Mouse (Mus musculus) Patski (cell line): ENCODE measurements around the gene St3gal6. TPM values are rescaled to one million over a fixed set of nuclear protein-coding genes. Genes with fewer than 3 reads are reported as not detected.
A peak's percentile ranks its signal among the peaks of the same experiment; 100 is the strongest.

ENCODE experiments used
- ATAC-seq: fragments of 100-300 bp; one replicate; pipeline ENCODE4 v1.8.0; 2021
- CTCF ChIA-PET: fragments of 350-600 bp; sonication (Branson Sonifier 250); formaldehyde crosslinking; loops from one replicate; lab custom pipeline; 2022; ENCODE audit warnings: inconsistent platforms; lab: Charles Lee
- POLR2A ChIA-PET: fragments of 350-600 bp; sonication (Branson Sonifier 250); formaldehyde crosslinking; loops from one replicate; lab custom pipeline; 2022; ENCODE audit warnings: antibody characterized with exemption, inconsistent platforms; lab: Charles Lee
- DNase-seq: peaks from one replicate; pipeline ENCODE4 v3.0.0-alpha.2; 2011; ENCODE audit warnings: low read depth, low spot score
- H3K27me3 ChIP-seq: fragments of 371-371 bp; one replicate; pipeline ENCODE4 v1.5.1; 2021
- CTCF ChIP-seq: fragments of 100-300 bp; IDR thresholded peaks from one replicate; pipeline ENCODE4 v1.5.1; 2021
- in situ Hi-C: fragments of 300-500 bp; cut with MboI; formaldehyde crosslinking; loops from 3 replicates; pipeline ENCODE4 v1.11.1; 2018; ENCODE audit warnings: low pct_unique_long_range_greater_than_20kb, mixed read lengths
- polyA plus RNA-seq: library from polyadenylated mRNA; unstranded; gene quantifications from one replicate; pipeline ENCODE4 v1.2.3, GENCODE M21; 2021

The St3gal6 gene
- polyA plus RNA-seq, 1 experiment from 2014 or later, result 4.5 TPM

- no peak for DNase-seq
- ChIA-PET POLR2A (no interaction called here), CTCF (interaction anchor here (1.1 kb wide), 1 partner anchor 23 kb away, joined by 4 read pairs; no protein-coding TSS in a partner anchor)
- TF ChIP-seq CTCF, result no peak
- in situ Hi-C loops, result no loop called here
- no peak for ATAC-seq
- no peaks in the 10 kb centered on the region for H3K27me3 ChIP-seq
Measured at GRCm38 (mm10) chr16:58504945-58505344, 19.1 kb downstream of the St3gal6 start.

GRCm38 (mm10) chr16:58502566-58502965, 21.5 kb downstream of the St3gal6 start:
- no peaks in the 10 kb centered on the region for H3K27me3 ChIP-seq
- no peak for TF ChIP-seq CTCF
- ATAC-seq (no peak), DNase-seq (no peak)
- in situ Hi-C loops, result no loop called here
- POLR2A ChIA-PET, result no interaction called here
- CTCF ChIA-PET, result interaction anchor here (1.1 to 1.4 kb wide), 3 partner anchors 9 to 48 kb away, joined by 3 to 4 read pairs (median 3); no protein-coding TSS in a partner anchor

- DNase-seq, result no peak
- no peaks in the 10 kb centered on the region for H3K27me3 ChIP-seq
- ATAC-seq, result no peak
- POLR2A ChIA-PET, result no interaction called here
- TF ChIP-seq CTCF, result no peak
- in situ Hi-C loops, result no loop called here
- CTCF ChIA-PET, result interaction anchor here (1.3 to 1.4 kb wide), 2 partner anchors 9 to 11 kb away, joined by 3 to 4 read pairs; no protein-coding TSS in a partner anchor
Measured at GRCm38 (mm10) chr16:58501760-58502301, 22.2 kb downstream of the St3gal6 start.

GRCm38 (mm10) chr16:58499650-58500049, 24.4 kb downstream of the St3gal6 start:
- ChIA-PET POLR2A (no interaction called here), CTCF (interaction anchor here (0.8 to 0.9 kb wide), 3 partner anchors 14 to 35 kb away, joined by 3 to 4 read pairs (median 3); no protein-coding TSS in a partner anchor)
- TF ChIP-seq CTCF, result no peak
- no peaks in the 10 kb centered on the region for H3K27me3 ChIP-seq
- no peak for ATAC-seq
- no peak for DNase-seq
- in situ Hi-C loops, result no loop called here

GRCm38 (mm10) chr16:58499172-58499584, 24.9 kb downstream of the St3gal6 start:
- peak; percentile 57 for ATAC-seq
- no peak for TF ChIP-seq CTCF
- in situ Hi-C loops, result no loop called here
- H3K27me3 ChIP-seq, result no peaks in the 10 kb centered on the region
- DNase-seq, result no peak
- POLR2A ChIA-PET, result interaction anchor here (0.6 kb wide), 1 partner anchor 11 kb away, joined by 3 read pairs; no protein-coding TSS in a partner anchor
- CTCF ChIA-PET, result interaction anchor here (0.9 to 1.0 kb wide), 3 partner anchors 13 to 34 kb away, joined by 3 to 4 read pairs (median 3); no protein-coding TSS in a partner anchor

GRCm38 (mm10) chr16:58497886-58498713, 25.9 kb downstream of the St3gal6 start:
- POLR2A ChIA-PET, result no interaction called here
- ATAC-seq, result no peak
- in situ Hi-C loops, result no loop called here
- no peaks in the 10 kb centered on the region for H3K27me3 ChIP-seq
- TF ChIP-seq CTCF, result no peak
- CTCF ChIA-PET, result interaction anchor here (1.0 to 1.6 kb wide), 5 partner anchors 9 to 23 kb away, joined by 3 to 4 read pairs (median 3); no protein-coding TSS in a partner anchor
- no peak for DNase-seq

GRCm38 (mm10) chr16:58496791-58497190, 27.3 kb downstream of the St3gal6 start:
- no peak for TF ChIP-seq CTCF
- in situ Hi-C loops, result no loop called here
- CTCF ChIA-PET, result interaction anchor here (1.2 to 1.6 kb wide), 4 partner anchors 10 to 24 kb away, joined by 3 to 4 read pairs (median 3); no protein-coding TSS in a partner anchor

GRCm38 (mm10) chr16:58487861-58488260, 36.2 kb downstream of the St3gal6 start:
- no peak for DNase-seq
- in situ Hi-C loops, result no loop called here
- ChIA-PET CTCF (no interaction called here), POLR2A (no interaction called here)
- TF ChIP-seq CTCF, result no peak
- no peak for ATAC-seq
- H3K27me3 ChIP-seq, result no peaks in the 10 kb centered on the region

More at GRCm38 (mm10) chr16:58496791-58497190, 27.3 kb downstream of the St3gal6 start:
- POLR2A ChIA-PET, result no interaction called here
- ATAC-seq, result no peak
- DNase-seq, result no peak
- no peaks in the 10 kb centered on the region for H3K27me3 ChIP-seq

GRCm38 (mm10) chr16:58482296-58482695, 41.7 kb downstream of the St3gal6 start:
- ChIA-PET POLR2A (no interaction called here), CTCF (interaction anchor here (1.0 to 1.4 kb wide), 3 partner anchors 20 to 143 kb away, joined by 3 to 5 read pairs (median 4); no protein-coding TSS in a partner anchor)
- no peak for TF ChIP-seq CTCF
- no peak for ATAC-seq
- DNase-seq, result no peak
- no peaks in the 10 kb centered on the region for H3K27me3 ChIP-seq
- in situ Hi-C loops, result no loop called here

GRCm38 (mm10) chr16:58481906-58482270, 42.2 kb downstream of the St3gal6 start:
- peak; percentile 24 for ATAC-seq
- TF ChIP-seq CTCF, result no peak
- DNase-seq, result no peak
- in situ Hi-C loops, result no loop called here
- POLR2A ChIA-PET, result no interaction called here
- no peaks in the 10 kb centered on the region for H3K27me3 ChIP-seq
- CTCF ChIA-PET, result interaction anchor here (1.0 to 1.4 kb wide), 4 partner anchors 20 to 144 kb away, joined by 3 to 5 read pairs (median 4); no protein-coding TSS in a partner anchor
